Mouse (Mus musculus) kidney, postnatal 14 days (tissue): ENCODE data around the gene Cklf.
"Not testable (repeated sequence)": the region's sequence is repeated elsewhere in the genome, so short reads cannot be mapped to it uniquely, and the experiment has no call there.

Experiments
- DNase-seq: peaks from one replicate; pipeline ENCODE4 v3.0.0; 2022; ENCODE audit warnings: mixed read lengths

The Cklf gene

GRCm38 (mm10) chr8:104264271-104264935 is 13.7 kb downstream of the Cklf start:
- not testable (repeated sequence) for DNase-seq

- DNase-seq: no peak
These were observed 17.7 kb downstream of the Cklf start for GRCm38 (mm10) chr8:104268368-104268767.

- DNase-seq: no peak
These were observed 18.3 kb downstream of the Cklf start for GRCm38 (mm10) chr8:104268937-104269440.

GRCm38 (mm10) chr8:104293081-104293480 is 42.4 kb downstream of the Cklf start, which contains the start of gene Cmtm2a:
Gene Cmtm2a (minus strand): TSS chr8:104293181.
- DNase-seq: not testable (repeated sequence)

GRCm38 (mm10) chr8:104294396-104294795 is 43.7 kb downstream of the Cklf start:
- DNase-seq: peak; percentile 2

- not testable (repeated sequence) for DNase-seq
These were observed 50.9 kb downstream of the Cklf start for GRCm38 (mm10) chr8:104301577-104301976.

- not testable (repeated sequence) for DNase-seq
These were observed 51.9 kb downstream of the Cklf start for GRCm38 (mm10) chr8:104302536-104302935.

GRCm38 (mm10) chr8:104304962-104305361 is 54.3 kb downstream of the Cklf start:
- DNase-seq: no peak

GRCm38 (mm10) chr8:104308341-104308740 is 57.7 kb downstream of the Cklf start:
- not testable (repeated sequence) for DNase-seq

GRCm38 (mm10) chr8:104309441-104310155 is 58.9 kb downstream of the Cklf start, which contains the start of the genes Gm45711 and Cmtm1:
Gene Gm45711 (minus strand): TSS chr8:104310081.
Gene Cmtm1 (minus strand): TSS chr8:104310145.
- DNase-seq: not testable (repeated sequence)

GRCm38 (mm10) chr8:104312023-104312422 is 61.4 kb downstream of the Cklf start:
- not testable (repeated sequence) for DNase-seq

GRCm38 (mm10) chr8:104313311-104313710 is 62.6 kb downstream of the Cklf start:
- peak; percentile 39 for DNase-seq
